Mouse (Mus musculus): ENCODE measurements around the gene Clec18a. TPM values are rescaled to one million over a fixed set of nuclear protein-coding genes. Genes with fewer than 3 reads are reported as not detected.
"Not testable (repeated sequence)": the region's sequence is repeated elsewhere in the genome, so short reads cannot be mapped to it uniquely, and the experiment has no call there.

Gene Clec18a
- total RNA-seq, 2 experiments from 2014 or later: 2.7 TPM

DNA sequence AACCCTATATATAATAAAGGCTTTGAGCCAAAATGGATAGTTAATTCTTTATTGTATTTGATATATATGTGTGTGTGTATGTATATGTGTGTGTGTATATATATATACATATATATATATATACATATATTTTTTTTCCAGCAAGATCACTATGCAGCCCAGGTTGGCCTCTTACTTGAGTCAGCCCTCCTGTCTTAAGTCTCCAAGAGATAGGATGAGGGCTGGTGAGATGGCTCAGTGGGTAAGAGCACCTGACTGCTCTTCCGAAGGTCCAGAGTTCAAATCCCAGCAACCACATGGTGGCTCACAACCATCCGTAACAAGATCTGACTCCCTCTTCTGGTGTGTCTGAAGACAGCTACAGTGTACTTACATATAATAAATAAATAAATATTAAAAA, 65.6 kb downstream of the Clec18a start:
- DNase-seq (ENCODE audit: low spot score in 2 of 2): not testable (repeated sequence)
- intact Hi-C loops (cut with DNase I): loop anchor here (1.0 kb wide), 1 partner anchor 29 kb away; the partner anchor contains the start of gene Ddx19a

DNA sequence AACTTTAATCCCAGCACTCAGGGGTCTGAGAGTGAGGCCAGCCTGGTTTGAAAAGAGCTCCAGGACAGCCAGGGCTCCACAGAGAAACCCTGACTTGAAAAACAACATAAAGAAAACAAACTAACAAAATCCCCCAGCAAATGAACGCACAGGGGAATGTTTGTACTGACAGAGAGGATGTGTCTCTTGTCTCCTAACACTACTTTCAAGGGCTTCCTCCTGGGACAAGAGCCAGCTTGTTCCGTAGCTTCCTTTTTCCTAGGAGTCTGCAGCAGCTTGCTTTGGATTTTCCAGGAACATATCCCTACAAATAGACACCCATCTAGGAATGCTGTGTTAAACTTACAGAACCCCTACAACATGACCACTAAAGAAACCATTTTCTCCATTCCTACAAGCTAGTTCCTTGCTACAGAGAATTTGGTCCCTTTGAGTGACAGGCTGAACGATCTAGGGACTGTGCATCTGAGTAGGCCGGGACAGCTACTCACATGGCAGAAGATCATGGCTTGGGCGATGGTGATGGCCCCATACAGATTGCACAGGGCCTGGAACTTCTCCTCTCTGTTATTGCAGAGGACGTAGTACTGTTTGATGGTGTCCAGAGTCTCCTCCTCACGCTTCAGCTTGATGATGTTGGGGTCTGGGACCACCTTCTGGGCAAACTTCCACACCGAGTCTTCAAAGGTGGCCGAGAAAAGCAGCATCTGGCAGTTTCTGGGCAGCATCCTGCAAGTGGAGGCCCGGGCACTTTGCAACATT, 81.8 kb downstream of the Clec18a start:
- intact Hi-C loops (cut with DNase I); DNase-seq (ENCODE audit: low spot score in 2 of 2): not testable (repeated sequence)

Small RNA genes lying within 50 kb of the gene (microRNA-seq; reads per million reads assigned to microRNA genes)
- gene Gm24103: 0 reads per million in 2 experiments
- gene Mir3473d: 0.34 to 0.50 reads per million in 2 experiments

Other genes with a start within 250 kb of the Clec18a start
- gene Cog4, start 245.8 kb downstream of the Clec18a start, total RNA-seq (2021): 10 to 100 TPM; 55.8 to 56.3 TPM
- gene Sf3b3, start 245.6 kb downstream of the Clec18a start, total RNA-seq (2021): 10 to 100 TPM; 61.5 to 61.7 TPM
- 10 to 100 TPM; 15.9 to 19.0 TPM for gene Fuk, start 189.9 kb downstream of the Clec18a start, total RNA-seq (2021)
- 10 to 100 TPM; 86.2 to 88.7 TPM for gene St3gal2, start 172.5 kb downstream of the Clec18a start, total RNA-seq (2021)
- gene Ddx19a, start 94.6 kb downstream of the Clec18a start, total RNA-seq (2021): 10 to 100 TPM; 30.9 to 31.1 TPM
- gene Ddx19b, start 60.7 kb downstream of the Clec18a start, total RNA-seq (2021): 10 to 100 TPM; 24.4 to 27.4 TPM
- gene Aars, start 59.3 kb downstream of the Clec18a start, total RNA-seq (2021): 10 to 100 TPM; 94.3 to 95.5 TPM
- not detected for gene Exosc6, start 36.1 kb downstream of the Clec18a start, total RNA-seq (2021)
- gene Pdpr, start 2.2 kb upstream of the Clec18a start, total RNA-seq (2021): 10 to 100 TPM; 26.9 to 27.5 TPM
- 100 to 1,000 TPM; 149 to 151 TPM for gene Glg1, start 166.8 kb upstream of the Clec18a start, total RNA-seq (2021)
- gene Rfwd3, start 207.8 kb upstream of the Clec18a start, total RNA-seq (2021): 10 to 100 TPM; 19.8 to 21.4 TPM
- gene Mlkl, start 245.8 kb upstream of the Clec18a start, total RNA-seq (2021): under 1 TPM; 0.30 to 0.41 TPM

All from left cerebral cortex, postnatal 25 days (tissue).